Mouse (Mus musculus) forelimb bud, embryonic 11.5 days (tissue): ENCODE data around the gene Snrpd3.
"Not testable (repeated sequence)": the region's sequence is repeated elsewhere in the genome, so short reads cannot be mapped to it uniquely, and the experiment has no call there.

Source experiments
- DNase-seq: peaks from one replicate; pipeline ENCODE4 v3.0.0-alpha.2; 2012; ENCODE audit warnings: low read depth, low spot score

Gene Snrpd3

GRCm38 (mm10) chr10:75566765-75567164 is 49.4 kb downstream of the Snrpd3 start:
- DNase-seq = not testable (repeated sequence)

DNA sequence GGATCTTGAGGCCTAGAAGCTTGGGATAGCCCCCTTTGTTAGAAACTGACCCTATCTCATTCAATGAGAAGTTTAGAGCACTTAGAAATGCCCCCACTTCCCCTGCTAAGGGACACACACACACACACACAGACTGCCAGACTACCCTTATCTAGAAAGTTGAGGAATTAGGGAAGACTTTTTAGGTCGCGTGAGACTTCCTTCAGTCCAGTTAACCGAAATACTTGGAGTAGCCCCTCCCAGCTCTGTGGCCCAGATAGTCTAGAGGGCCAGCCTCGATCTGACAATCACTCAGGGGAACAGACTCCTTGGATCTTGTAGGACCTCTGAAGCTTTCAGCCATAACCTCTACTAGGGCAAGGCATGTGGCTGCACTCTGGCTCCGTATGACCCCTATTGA is 50.7 kb downstream of the Snrpd3 start:
- no peak for DNase-seq

DNA sequence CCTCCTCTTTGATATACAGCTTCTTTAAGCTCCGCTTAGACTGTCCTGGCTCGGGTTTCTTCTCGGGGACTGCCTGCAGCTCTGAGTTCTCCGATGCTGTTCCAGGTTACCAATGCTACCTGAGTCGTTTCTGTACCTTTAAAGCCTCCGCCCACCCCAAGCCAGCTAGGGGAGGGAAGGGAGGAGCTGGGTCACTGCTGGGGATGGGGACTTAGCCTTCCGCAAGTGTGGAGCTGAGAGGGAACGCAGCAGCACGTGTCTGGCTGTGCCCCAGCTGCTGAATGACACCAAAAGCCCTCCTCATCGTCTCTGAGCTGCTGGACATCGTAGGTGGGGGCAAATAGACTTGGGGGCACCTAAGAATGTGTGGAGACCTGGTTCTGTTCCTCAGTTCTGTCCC is 51.1 kb downstream of the Snrpd3 start:
- DNase-seq = no peak

DNA sequence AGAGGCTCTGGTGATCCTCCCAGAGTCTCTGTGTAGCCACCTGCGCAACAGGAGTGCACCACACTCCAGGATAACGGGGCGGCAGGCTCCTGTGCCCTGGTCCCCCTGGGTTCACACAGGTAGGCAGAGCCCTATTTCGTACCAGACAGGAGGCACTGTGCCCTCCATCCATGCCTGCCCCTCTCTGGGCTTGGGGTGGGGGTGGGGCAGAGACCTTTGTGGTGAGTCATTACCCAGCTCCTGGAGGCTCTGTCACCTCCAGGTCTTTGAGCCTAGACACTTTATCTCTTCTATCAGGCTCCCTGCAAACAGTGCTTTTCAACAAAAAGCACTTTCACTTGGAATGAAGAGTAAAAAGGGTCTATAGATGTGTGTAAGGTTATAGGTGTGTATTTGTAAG is 51.5 kb downstream of the Snrpd3 start:
- DNase-seq = no peak

GRCm38 (mm10) chr10:75570981-75571657 is 53.8 kb downstream of the Snrpd3 start:
- no peak for DNase-seq

- DNase-seq = no peak
These were observed 54.6 kb downstream of the Snrpd3 start for GRCm38 (mm10) chr10:75571937-75572336.

DNA sequence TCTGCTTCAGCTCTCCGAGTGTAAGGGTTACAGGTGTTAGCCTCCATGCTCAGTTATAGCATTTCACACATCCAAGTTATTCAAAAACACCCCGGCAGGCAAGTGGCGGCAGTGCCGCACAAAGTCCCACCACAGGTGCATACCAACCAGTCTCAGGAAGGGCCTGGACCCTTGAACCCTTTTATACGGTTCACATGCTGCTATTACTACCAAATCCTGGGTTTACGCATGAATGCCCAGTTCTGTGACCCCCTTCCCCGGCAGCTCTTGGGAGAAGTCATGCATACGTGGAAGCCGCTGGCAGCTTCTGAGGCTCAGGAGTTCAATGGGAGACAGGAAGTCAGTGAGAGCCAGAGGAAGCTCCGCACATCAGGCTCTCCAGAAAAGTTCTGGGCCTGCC is 55.8 kb downstream of the Snrpd3 start:
- no peak for DNase-seq

DNA sequence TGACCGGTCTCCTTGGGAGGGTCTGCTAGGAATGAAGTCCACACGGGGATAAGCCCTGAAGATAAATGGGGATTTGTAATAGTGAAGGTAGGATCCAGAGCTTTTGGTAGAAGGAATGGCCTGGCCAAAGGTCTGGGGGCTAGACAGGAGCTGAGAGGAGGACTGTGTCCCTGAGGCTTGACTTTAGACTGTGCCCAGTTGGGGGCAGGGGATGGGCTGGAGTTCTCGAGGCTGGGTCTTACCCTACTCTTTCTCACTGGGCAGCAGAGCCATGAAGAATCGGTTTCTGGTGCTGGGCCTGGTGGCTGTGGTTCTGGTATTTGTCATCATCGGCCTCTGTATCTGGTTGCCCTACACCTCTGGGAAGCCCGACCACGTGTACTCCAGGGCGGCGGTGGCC is 56.6 kb downstream of the Snrpd3 start:
- DNase-seq = no peak

- no peak for DNase-seq
These were observed 61.8 kb downstream of the Snrpd3 start for GRCm38 (mm10) chr10:75579129-75579528.

DNA sequence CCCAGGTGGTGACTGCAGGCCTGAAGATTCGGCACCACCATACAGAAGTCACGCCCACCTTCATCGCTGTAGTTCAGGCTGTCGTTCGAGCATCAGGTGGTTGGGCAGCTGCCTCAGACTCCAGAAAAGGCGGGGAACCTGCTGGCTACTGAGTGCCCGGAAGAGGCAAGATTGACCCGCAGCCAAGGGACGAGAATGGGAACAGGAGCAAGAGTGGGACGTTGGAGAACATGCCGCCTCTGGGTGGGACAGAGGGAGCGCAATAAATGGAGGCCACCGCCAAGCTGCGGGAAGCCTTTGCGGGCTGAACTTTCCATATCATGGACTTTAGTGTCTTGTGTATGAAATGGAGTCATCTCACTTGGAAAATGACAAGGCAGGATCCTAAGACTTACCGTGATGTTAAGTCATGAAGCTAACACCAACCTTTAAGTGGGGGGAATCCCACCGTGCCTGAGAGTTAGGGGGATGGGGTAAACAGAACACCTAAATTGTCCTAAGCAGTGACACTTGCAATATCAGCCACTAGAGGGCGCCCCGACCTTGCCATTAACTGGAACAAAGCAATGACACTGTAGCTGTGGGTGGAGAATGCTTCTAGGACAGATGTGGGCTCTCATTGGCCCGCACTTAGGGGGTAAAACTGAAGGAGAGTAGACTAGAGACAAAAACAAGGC is 68.7 kb downstream of the Snrpd3 start:
- DNase-seq = peak; percentile 88

DNA sequence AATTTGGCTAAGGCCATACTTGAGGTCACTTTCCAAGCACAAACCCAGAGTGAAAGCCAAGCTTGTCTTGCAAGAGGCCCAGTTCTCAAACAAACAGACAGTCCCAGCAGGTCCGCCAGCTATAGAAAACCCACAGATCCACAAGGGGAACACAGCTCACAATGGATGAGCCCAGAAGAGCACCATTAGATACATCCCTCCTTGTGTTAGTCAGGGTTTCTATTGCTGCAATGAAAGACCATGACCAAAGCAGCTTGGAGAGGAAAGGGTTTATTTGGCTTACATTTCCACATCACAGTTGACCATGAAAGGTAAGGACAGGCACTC is 69.2 kb downstream of the Snrpd3 start:
- DNase-seq = no peak
